Mouse (Mus musculus) heart, postnatal 0 days (tissue): ENCODE data around the gene Hic2. TPM values are rescaled to one million over a fixed set of nuclear protein-coding genes. Genes with fewer than 3 reads are reported as not detected.
"Not testable (repeated sequence)": the region's sequence is repeated elsewhere in the genome, so short reads cannot be mapped to it uniquely, and the experiment has no call there.

Source experiments
- ATAC-seq: fragments of 200-750 bp; cut with Nextera tagmentation; 2 replicates; pipeline ENCODE4 v1.8.0; 2017; ENCODE audit warnings: low read depth, moderate number of reproducible peaks, moderate library complexity; ENCODE audit not compliant: insufficient read depth
- DNase-seq: peaks from one replicate; pipeline ENCODE4 v3.0.0-alpha.2; 2016; ENCODE audit warnings: low spot score
- H3K27ac ChIP-seq: fragments of 300-500 bp; sonication (generic); 2 replicates; pipeline ENCODE4 v1.5.1; 2014; ENCODE audit warnings: low read depth, mild to moderate bottlenecking
- H3K27me3 ChIP-seq: fragments of 300-500 bp; sonication (generic); 2 replicates; pipeline ENCODE4 v1.6.1; 2014; ENCODE audit warnings: low read length, mixed read lengths; ENCODE audit not compliant: control insufficient read depth, insufficient read depth
- H3K36me3 ChIP-seq: fragments of 300-500 bp; sonication (generic); replicated peaks from 2 replicates; pipeline ENCODE4 v1.6.1; 2014; ENCODE audit warnings: low read length, mixed read lengths; ENCODE audit not compliant: control insufficient read depth, insufficient read depth
- H3K4me1 ChIP-seq: fragments of 300-500 bp; sonication (generic); 2 replicates; pipeline ENCODE4 v1.6.1; 2014; ENCODE audit warnings: antibody characterized with exemption; ENCODE audit not compliant: control insufficient read depth, insufficient read depth
- H3K4me2 ChIP-seq: fragments of 300-500 bp; sonication (generic); 2 replicates; pipeline ENCODE4 v1.6.1; 2014; ENCODE audit warnings: low read depth, mild to moderate bottlenecking, low read length, moderate library complexity
- H3K4me3 ChIP-seq: fragments of 300-500 bp; sonication (generic); 2 replicates; pipeline ENCODE4 v1.5.1; 2014; ENCODE audit warnings: low read depth, low read length
- H3K9ac ChIP-seq: fragments of 300-500 bp; sonication (generic); replicated peaks from 2 replicates; pipeline ENCODE4 v1.6.1; 2014; ENCODE audit warnings: low read depth, low read length, mixed read lengths
- H3K9me3 ChIP-seq: fragments of 300-500 bp; sonication (generic); replicated peaks from 2 replicates; pipeline ENCODE4 v1.6.1; 2016; ENCODE audit warnings: low read length; ENCODE audit not compliant: control insufficient read depth
- CTCF ChIP-seq: IDR thresholded peaks from 2 replicates; pipeline ENCODE4 v1.5.1; 2016; ENCODE audit warnings: antibody characterized with exemption, control low read depth, low read depth
- EP300 ChIP-seq: IDR thresholded peaks from 2 replicates; pipeline ENCODE4 v1.6.1; 2016; ENCODE audit warnings: antibody characterized with exemption, low read depth
- WGBS: fragments of 180-500 bp; shearing (Covaris S2); extraction: QIAGEN DNeasy Blood & Tissue Kit; methylation state at CpG from one replicate; pipeline ENCODE4 v1.1.7; 2014; 5-methylcytosine and 5-hydroxymethylcytosine counted together
- polyA plus RNA-seq: library from polyadenylated mRNA; unstranded; fragments of >200 nt; fragmentation: Nextera tagmentation; extraction: Ambion mirVana; gene quantifications from 2 replicates; pipeline ENCODE4 v1.2.1, GENCODE M21; 2015
- total RNA-seq: library from RNA; depleted of rRNA; stranded (reverse); fragments of >200 nt; gene quantifications from 2 replicates; pipeline ENCODE4 v1.2.3, GENCODE M21; 2014; ENCODE audit warnings: low replicate concordance

Gene Hic2
- total and polyA plus RNA-seq, 2 experiments from 2014 or later: 2.9 to 14.7 TPM

- no peak overlapping the region for H3K4me2 ChIP-seq
- no peaks in the 10 kb centered on the region for H3K36me3 ChIP-seq
- H3K27me3 ChIP-seq: no peaks in the 10 kb centered on the region
- H3K4me3 ChIP-seq: no peak overlapping the region
- H3K9ac ChIP-seq: no peak overlapping the region
- H3K9me3 ChIP-seq: 0 out of 2 replicates have a peak, but pooled peaks cover 5% of the 10 kb centered on the region
- TF ChIP-seq CTCF: no peak
- TF ChIP-seq EP300: no peak
- ATAC-seq (no peak), DNase-seq (no peak)
- no peaks in the 10 kb centered on the region for H3K4me1 ChIP-seq
- no peak overlapping the region for H3K27ac ChIP-seq
Observed at GRCm38 (mm10) chr16:17226496-17226895, 6.9 kb upstream of the Hic2 start.

- H3K27me3 ChIP-seq, H3K27ac ChIP-seq, H3K36me3 ChIP-seq, DNase-seq, H3K4me2 ChIP-seq, H3K4me3 ChIP-seq, H3K9ac ChIP-seq, ATAC-seq, H3K9me3 ChIP-seq: not testable (repeated sequence)
- peaks cover 22% of the 10 kb centered on the region for H3K4me1 ChIP-seq
- 92% methylated on average over 2 of the region's 2 CpGs for WGBS
Observed at GRCm38 (mm10) chr16:17231523-17231922, 1.8 kb upstream of the Hic2 start.

GRCm38 (mm10) chr16:17233702-17234498 lies 528 bp downstream of the Hic2 start:
- under 1% methylated on average over 59 of the region's 62 CpGs for WGBS
- 0 out of 2 replicates have a peak, but pooled peaks cover 5% of the 10 kb centered on the region for H3K9me3 ChIP-seq
- peak overlapping the region; percentile 94 for H3K4me3 ChIP-seq
- no peaks in the 10 kb centered on the region for H3K36me3 ChIP-seq
- ATAC-seq (peak; percentile 40), DNase-seq (peak; percentile 65)
- H3K4me2 ChIP-seq: peak overlapping the region; percentile 87
- peak overlapping the region; percentile 98 for H3K27ac ChIP-seq
- TF ChIP-seq CTCF: no peak
- no peak for TF ChIP-seq EP300
- H3K27me3 ChIP-seq: no peaks in the 10 kb centered on the region
- H3K4me1 ChIP-seq: peaks cover 43% of the 10 kb centered on the region
- peak overlapping the region; percentile 97 for H3K9ac ChIP-seq

DNA sequence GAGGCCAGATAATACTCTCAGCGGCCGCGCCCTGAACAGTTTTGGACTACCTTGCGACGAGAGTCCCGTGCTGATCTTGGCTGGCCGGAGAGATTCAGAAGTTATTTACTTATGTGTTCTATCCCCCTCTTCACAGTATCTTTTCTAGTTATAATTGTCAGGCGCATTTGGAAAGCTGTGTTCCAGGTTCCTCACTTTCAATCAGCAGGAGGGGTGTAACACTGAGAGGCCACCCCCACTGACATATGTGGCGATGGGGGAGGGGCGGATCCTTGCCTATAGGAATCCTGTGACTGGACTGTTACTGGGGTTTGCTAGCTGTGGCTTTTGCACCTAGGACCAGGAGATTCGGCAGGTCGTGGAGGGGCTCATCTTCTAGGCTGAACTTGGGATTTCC lies 1.1 kb downstream of the Hic2 start:
- Histone ChIP-seq H3K4me1 (peaks cover 48% of the 10 kb centered on the region), H3K9ac (peak overlapping the region; percentile 97), H3K4me2 (peak overlapping the region; percentile 87), H3K4me3 (peak overlapping the region; percentile 94), H3K27ac (peak overlapping the region; percentile 98), H3K9me3 (0 out of 2 replicates have a peak, but pooled peaks cover 4% of the 10 kb centered on the region), H3K27me3 (no peaks in the 10 kb centered on the region), H3K36me3 (no peaks in the 10 kb centered on the region)
- WGBS: under 1% methylated on average over 12 of the region's 12 CpGs
- DNase-seq: peak; percentile 42
- ATAC-seq: no peak
- TF ChIP-seq EP300: no peak
- no peak for TF ChIP-seq CTCF

- peak; percentile 60 for DNase-seq
- peaks cover 54% of the 10 kb centered on the region for H3K4me1 ChIP-seq
- peak overlapping the region; percentile 87 for H3K4me2 ChIP-seq
- no peak for ATAC-seq
- H3K27me3 ChIP-seq: no peaks in the 10 kb centered on the region
- TF ChIP-seq CTCF (no peak), EP300 (no peak)
- no peaks in the 10 kb centered on the region for H3K9me3 ChIP-seq
- peak overlapping the region; percentile 94 for H3K4me3 ChIP-seq
- 13% methylated on average over 9 of the region's 9 CpGs for WGBS
- H3K9ac ChIP-seq: peak overlapping the region; percentile 97; the same call in 1 of the 2 replicates
- H3K27ac ChIP-seq: peak overlapping the region; percentile 98
- H3K36me3 ChIP-seq: no peaks in the 10 kb centered on the region
Observed at GRCm38 (mm10) chr16:17234916-17235665, 1.7 kb downstream of the Hic2 start.
